Mouse (Mus musculus) myocyte (in vitro differentiated cells): ENCODE measurements around the gene Hecw2.

Source experiments
- CEBPB ChIP-seq: IDR thresholded peaks from 2 replicates; pipeline ENCODE4 v1.6.1; 2011; ENCODE audit warnings: mild to moderate bottlenecking, moderate library complexity; ENCODE audit not compliant: poor library complexity, insufficient read depth, severe bottlenecking
- E2F4 ChIP-seq: IDR thresholded peaks from one replicate; pipeline ENCODE4 v1.6.1; 2011; ENCODE audit warnings: mild to moderate bottlenecking, control low read depth, moderate library complexity; ENCODE audit not compliant: insufficient read depth
- POLR2A ChIP-seq: IDR thresholded peaks from one replicate; pipeline ENCODE4 v1.6.1; 2011; ENCODE audit warnings: low read depth, mild to moderate bottlenecking, control low read depth, moderate library complexity; ENCODE audit not compliant: insufficient read length
- POLR2AphosphoS2 ChIP-seq: IDR thresholded peaks from one replicate; pipeline ENCODE4 v1.6.1; 2011; ENCODE audit warnings: low read depth, control low read depth; ENCODE audit not compliant: insufficient read length
- USF1 ChIP-seq: IDR thresholded peaks from one replicate; pipeline ENCODE4 v1.6.1; 2011; ENCODE audit warnings: low read depth, mild to moderate bottlenecking, control low read depth, moderate library complexity

GRCm38 (mm10) chr1:54179179-54179578, 15.8 kb downstream of the Hecw2 start:
- TF ChIP-seq POLR2AphosphoS2 = no peak
- TF ChIP-seq USF1 = no peak
- TF ChIP-seq POLR2A = no peak
- no peak for TF ChIP-seq CEBPB
- TF ChIP-seq E2F4 = no peak
